Mouse (Mus musculus): ENCODE results near the gene Fam20c. TPM values are rescaled to one million over a fixed set of nuclear protein-coding genes. Genes with fewer than 3 reads are reported as not detected.

Gene Fam20c
- polyA plus RNA-seq, 1 experiment from 2014 or later: 6.0 TPM

GRCm38 (mm10) chr5:138820717-138821332 lies 66.5 kb downstream of the Fam20c start:
- H3K4me2 ChIP-seq: peak overlapping the region; percentile 48
- peak overlapping the region; percentile 29 for H3K4me3 ChIP-seq (replicated peaks)
- H3K9me3 ChIP-seq (replicated peaks): no peaks in the 10 kb centered on the region
- ATAC-seq (ENCODE audit: low read depth): no peak
- WGBS (ENCODE audit: insufficient replicate concordance): 3% methylated on average over 39 of the region's 39 CpGs
- no peak overlapping the region for H3K9ac ChIP-seq
- no peaks in the 10 kb centered on the region for H3K36me3 ChIP-seq
- H3K27me3 ChIP-seq: peaks cover 57% of the 10 kb centered on the region
- peaks cover 5% of the 10 kb centered on the region; the same call in 1 of the 2 replicates for H3K4me1 ChIP-seq (replicated peaks)
- H3K27ac ChIP-seq: no peak overlapping the region
- DNase-seq: no peak

GRCm38 (mm10) chr5:138825090-138825489 lies 70.8 kb downstream of the Fam20c start:
- Histone ChIP-seq H3K4me3 (replicated peaks) (no peak overlapping the region), H3K9ac (no peak overlapping the region), H3K27ac (no peak overlapping the region), H3K27me3 (peaks cover 41% of the 10 kb centered on the region), H3K4me1 (replicated peaks) (peaks cover 5% of the 10 kb centered on the region; the same call in 1 of the 2 replicates), H3K4me2 (no peak overlapping the region), H3K36me3 (no peaks in the 10 kb centered on the region), H3K9me3 (replicated peaks) (no peaks in the 10 kb centered on the region)
- WGBS (ENCODE audit: insufficient replicate concordance): 40% methylated on average over 3 of the region's 3 CpGs
- no peak for ATAC-seq (ENCODE audit: low read depth)
- DNase-seq: no peak

GRCm38 (mm10) chr5:138833406-138833805 lies 79.1 kb downstream of the Fam20c start:
- no peak overlapping the region for H3K9ac ChIP-seq
- ATAC-seq (ENCODE audit: low read depth): no peak
- no peak overlapping the region for H3K4me2 ChIP-seq
- DNase-seq: no peak
- H3K27me3 ChIP-seq: no peaks in the 10 kb centered on the region
- 50% methylated on average over 6 of the region's 6 CpGs for WGBS (ENCODE audit: insufficient replicate concordance)
- no peaks in the 10 kb centered on the region for H3K36me3 ChIP-seq
- no peaks in the 10 kb centered on the region for H3K4me1 ChIP-seq (replicated peaks)
- no peak overlapping the region for H3K4me3 ChIP-seq (replicated peaks)
- no peaks in the 10 kb centered on the region for H3K9me3 ChIP-seq (replicated peaks)
- no peak overlapping the region for H3K27ac ChIP-seq

GRCm38 (mm10) chr5:138834910-138835309 lies 80.6 kb downstream of the Fam20c start:
- no peak overlapping the region for H3K4me3 ChIP-seq (replicated peaks)
- H3K4me1 ChIP-seq (replicated peaks): no peaks in the 10 kb centered on the region
- DNase-seq (no peak), ATAC-seq (ENCODE audit: low read depth) (no peak)
- H3K36me3 ChIP-seq: no peaks in the 10 kb centered on the region
- H3K9me3 ChIP-seq (replicated peaks): no peaks in the 10 kb centered on the region
- no peak overlapping the region for H3K4me2 ChIP-seq
- WGBS (ENCODE audit: insufficient replicate concordance): 41% methylated on average over 3 of the region's 3 CpGs
- H3K27ac ChIP-seq: no peak overlapping the region
- H3K9ac ChIP-seq: no peak overlapping the region
- no peaks in the 10 kb centered on the region for H3K27me3 ChIP-seq

GRCm38 (mm10) chr5:138840981-138841380 lies 86.7 kb downstream of the Fam20c start:
- no peak overlapping the region for H3K27ac ChIP-seq
- no peaks in the 10 kb centered on the region for H3K36me3 ChIP-seq
- H3K4me1 ChIP-seq (replicated peaks): no peaks in the 10 kb centered on the region
- no peak for ATAC-seq (ENCODE audit: low read depth)
- H3K9ac ChIP-seq: no peak overlapping the region
- no peaks in the 10 kb centered on the region for H3K9me3 ChIP-seq (replicated peaks)
- no peak overlapping the region for H3K4me3 ChIP-seq (replicated peaks)
- H3K4me2 ChIP-seq: no peak overlapping the region
- WGBS (ENCODE audit: insufficient replicate concordance): 67% methylated on average over 4 of the region's 4 CpGs
- no peaks in the 10 kb centered on the region for H3K27me3 ChIP-seq
- no peak for DNase-seq

- no peaks in the 10 kb centered on the region for H3K9me3 ChIP-seq (replicated peaks)
- WGBS (ENCODE audit: insufficient replicate concordance): 54% methylated on average over 9 of the region's 9 CpGs
- H3K36me3 ChIP-seq: no peaks in the 10 kb centered on the region
- ATAC-seq (ENCODE audit: low read depth) (no peak), DNase-seq (no peak)
- no peak overlapping the region for H3K27ac ChIP-seq
- H3K4me2 ChIP-seq: no peak overlapping the region
- H3K4me1 ChIP-seq (replicated peaks): no peaks in the 10 kb centered on the region
- H3K27me3 ChIP-seq: no peaks in the 10 kb centered on the region
- H3K9ac ChIP-seq: no peak overlapping the region
- no peak overlapping the region for H3K4me3 ChIP-seq (replicated peaks)
Measured at GRCm38 (mm10) chr5:138843168-138843824, 89.0 kb downstream of the Fam20c start.

- Histone ChIP-seq H3K9me3 (replicated peaks) (no peaks in the 10 kb centered on the region), H3K4me1 (replicated peaks) (no peaks in the 10 kb centered on the region), H3K27ac (no peak overlapping the region), H3K4me2 (no peak overlapping the region), H3K9ac (no peak overlapping the region), H3K4me3 (replicated peaks) (no peak overlapping the region), H3K27me3 (no peaks in the 10 kb centered on the region), H3K36me3 (no peaks in the 10 kb centered on the region)
- WGBS (ENCODE audit: insufficient replicate concordance): 48% methylated on average over 4 of the region's 4 CpGs
- no peak for ATAC-seq (ENCODE audit: low read depth)
- DNase-seq: no peak
Measured at GRCm38 (mm10) chr5:138846506-138846905, 92.2 kb downstream of the Fam20c start.

- H3K9me3 ChIP-seq (replicated peaks): no peaks in the 10 kb centered on the region
- no peaks in the 10 kb centered on the region for H3K27me3 ChIP-seq
- peak; percentile 67 for ATAC-seq (ENCODE audit: low read depth)
- WGBS (ENCODE audit: insufficient replicate concordance): 6% methylated on average over 7 of the region's 7 CpGs
- no peak overlapping the region for H3K4me2 ChIP-seq
- H3K4me3 ChIP-seq (replicated peaks): no peak overlapping the region
- H3K36me3 ChIP-seq: no peaks in the 10 kb centered on the region
- H3K27ac ChIP-seq: no peak overlapping the region
- H3K9ac ChIP-seq: no peak overlapping the region
- peak; percentile 64 for DNase-seq
- no peaks in the 10 kb centered on the region for H3K4me1 ChIP-seq (replicated peaks)
Measured at GRCm38 (mm10) chr5:138848102-138848501, 93.8 kb downstream of the Fam20c start.

GRCm38 (mm10) chr5:138849682-138850461 lies 95.6 kb downstream of the Fam20c start:
- no peak overlapping the region for H3K4me3 ChIP-seq (replicated peaks)
- no peak overlapping the region for H3K4me2 ChIP-seq
- no peaks in the 10 kb centered on the region for H3K9me3 ChIP-seq (replicated peaks)
- WGBS (ENCODE audit: insufficient replicate concordance): 68% methylated on average over 23 of the region's 23 CpGs
- no peak overlapping the region for H3K27ac ChIP-seq
- H3K9ac ChIP-seq: no peak overlapping the region
- ATAC-seq (ENCODE audit: low read depth) (no peak), DNase-seq (no peak)
- H3K4me1 ChIP-seq (replicated peaks): no peaks in the 10 kb centered on the region
- no peaks in the 10 kb centered on the region for H3K27me3 ChIP-seq
- H3K36me3 ChIP-seq: no peaks in the 10 kb centered on the region

- H3K9me3 ChIP-seq (replicated peaks): no peaks in the 10 kb centered on the region
- no peak overlapping the region for H3K4me2 ChIP-seq
- no peaks in the 10 kb centered on the region for H3K4me1 ChIP-seq (replicated peaks)
- H3K27ac ChIP-seq: no peak overlapping the region
- H3K4me3 ChIP-seq (replicated peaks): no peak overlapping the region
- WGBS (ENCODE audit: insufficient replicate concordance): 57% methylated on average over 5 of the region's 5 CpGs
- DNase-seq (no peak), ATAC-seq (ENCODE audit: low read depth) (no peak)
- H3K36me3 ChIP-seq: no peaks in the 10 kb centered on the region
- no peaks in the 10 kb centered on the region for H3K27me3 ChIP-seq
- no peak overlapping the region for H3K9ac ChIP-seq
Measured at GRCm38 (mm10) chr5:138850462-138850844, 96.1 kb downstream of the Fam20c start.

- no peaks in the 10 kb centered on the region for H3K36me3 ChIP-seq
- DNase-seq: no peak
- no peak overlapping the region for H3K4me3 ChIP-seq (replicated peaks)
- ATAC-seq (ENCODE audit: low read depth): no peak
- H3K27me3 ChIP-seq: no peaks in the 10 kb centered on the region
- 78% methylated on average over 5 of the region's 5 CpGs for WGBS (ENCODE audit: insufficient replicate concordance)
- H3K27ac ChIP-seq: no peak overlapping the region
- no peak overlapping the region for H3K4me2 ChIP-seq
- no peak overlapping the region for H3K9ac ChIP-seq
- H3K9me3 ChIP-seq (replicated peaks): no peaks in the 10 kb centered on the region
- H3K4me1 ChIP-seq (replicated peaks): no peaks in the 10 kb centered on the region
Measured at GRCm38 (mm10) chr5:138851296-138851780, 97.0 kb downstream of the Fam20c start.
